Mouse (Mus musculus) midbrain, embryonic 11.5 days (tissue): ENCODE results near the gene Ptpro. TPM values are rescaled to one million over a fixed set of nuclear protein-coding genes. Genes with fewer than 3 reads are reported as not detected.

Experiments
- ATAC-seq: fragments of 200-750 bp; cut with Nextera tagmentation; 2 replicates; pipeline ENCODE4 v1.8.0; 2017; ENCODE audit warnings: moderate TSS enrichment, moderate library complexity; ENCODE audit not compliant: low FRiP score
- DNase-seq: peaks from one replicate; pipeline ENCODE4 v3.0.0; 2015; ENCODE audit warnings: low spot score; ENCODE audit errors: missing footprints
- H3K27ac ChIP-seq: fragments of 300-500 bp; sonication (generic); 2 replicates; pipeline ENCODE4 v1.5.1; 2014; ENCODE audit warnings: low read depth, low read length
- H3K27me3 ChIP-seq: fragments of 300-500 bp; sonication (generic); 2 replicates; pipeline ENCODE4 v1.6.1; 2014; ENCODE audit warnings: mild to moderate bottlenecking, low read length, moderate library complexity, mixed read lengths; ENCODE audit not compliant: control insufficient read depth, insufficient read depth
- H3K36me3 ChIP-seq: fragments of 300-500 bp; sonication (generic); 2 replicates; pipeline ENCODE4 v1.6.1; 2014; ENCODE audit warnings: mild to moderate bottlenecking, low read length, moderate library complexity, mixed read lengths; ENCODE audit not compliant: control insufficient read depth, insufficient read depth
- H3K4me1 ChIP-seq: fragments of 300-500 bp; sonication (generic); 2 replicates; pipeline ENCODE4 v1.6.1; 2014; ENCODE audit warnings: low read length; ENCODE audit not compliant: control insufficient read depth, insufficient read depth
- H3K4me2 ChIP-seq: fragments of 300-500 bp; sonication (generic); 2 replicates; pipeline ENCODE4 v1.6.1; 2014; ENCODE audit warnings: mild to moderate bottlenecking, moderate library complexity
- H3K4me3 ChIP-seq: fragments of 300-500 bp; sonication (generic); 2 replicates; pipeline ENCODE4 v1.5.1; 2014; ENCODE audit warnings: low read depth, low read length
- H3K9ac ChIP-seq: fragments of 300-500 bp; sonication (generic); 2 replicates; pipeline ENCODE4 v1.6.1; 2014; ENCODE audit warnings: low read length
- H3K9me3 ChIP-seq: fragments of 300-500 bp; sonication (generic); 2 replicates; pipeline ENCODE4 v1.6.1; 2016; ENCODE audit warnings: low read length; ENCODE audit not compliant: control insufficient read depth
- WGBS: fragments of 180-500 bp; shearing (Covaris S2); extraction: QIAGEN DNeasy Blood & Tissue Kit; methylation state at CpG from one replicate; pipeline ENCODE4 v1.1.7; 2014; 5-methylcytosine and 5-hydroxymethylcytosine counted together
- polyA plus RNA-seq: library from polyadenylated mRNA; unstranded; fragments of >200 nt; fragmentation: Nextera tagmentation; extraction: Ambion mirVana; gene quantifications from 2 replicates; pipeline ENCODE4 v1.2.1, GENCODE M21; 2014

Gene Ptpro
- polyA plus RNA-seq, 1 experiment from 2014 or later, result 17.5 TPM

GRCm38 (mm10) chr6:137316358-137316757 lies 64.2 kb downstream of the Ptpro start:
- WGBS, result 95% methylated on average over 6 of the region's 6 CpGs
- Histone ChIP-seq H3K36me3 (no peaks in the 10 kb centered on the region), H3K27me3 (no peaks in the 10 kb centered on the region), H3K27ac (no peak overlapping the region), H3K9me3 (no peaks in the 10 kb centered on the region; the same call in 1 of the 2 replicates), H3K4me3 (no peak overlapping the region), H3K4me1 (no peaks in the 10 kb centered on the region), H3K9ac (no peak overlapping the region), H3K4me2 (no peak overlapping the region)
- DNase-seq, result no peak
- no peak for ATAC-seq

GRCm38 (mm10) chr6:137317509-137317908 lies 65.4 kb downstream of the Ptpro start:
- no peaks in the 10 kb centered on the region for H3K9me3 ChIP-seq
- DNase-seq, result no peak
- ATAC-seq, result no peak
- no peaks in the 10 kb centered on the region for H3K27me3 ChIP-seq
- H3K9ac ChIP-seq, result no peak overlapping the region
- H3K4me3 ChIP-seq, result no peak overlapping the region
- no peaks in the 10 kb centered on the region for H3K4me1 ChIP-seq
- no peak overlapping the region for H3K4me2 ChIP-seq
- WGBS, result 88% methylated on average over 6 of the region's 6 CpGs
- no peaks in the 10 kb centered on the region for H3K36me3 ChIP-seq
- no peak overlapping the region for H3K27ac ChIP-seq

- no peaks in the 10 kb centered on the region for H3K36me3 ChIP-seq
- DNase-seq (no peak), ATAC-seq (no peak)
- H3K4me3 ChIP-seq, result no peak overlapping the region
- no peak overlapping the region for H3K27ac ChIP-seq
- H3K9me3 ChIP-seq, result no peaks in the 10 kb centered on the region
- H3K9ac ChIP-seq, result no peak overlapping the region
- 93% methylated on average over 12 of the region's 12 CpGs for WGBS
- no peaks in the 10 kb centered on the region for H3K27me3 ChIP-seq
- no peak overlapping the region for H3K4me2 ChIP-seq
- no peaks in the 10 kb centered on the region for H3K4me1 ChIP-seq
These were observed 66.2 kb downstream of the Ptpro start for GRCm38 (mm10) chr6:137318242-137318861.

GRCm38 (mm10) chr6:137319658-137320057 lies 67.5 kb downstream of the Ptpro start:
- ATAC-seq (no peak), DNase-seq (peak; percentile 35)
- no peaks in the 10 kb centered on the region for H3K36me3 ChIP-seq
- no peak overlapping the region for H3K4me3 ChIP-seq
- H3K4me2 ChIP-seq, result no peak overlapping the region
- H3K9ac ChIP-seq, result no peak overlapping the region
- H3K27me3 ChIP-seq, result no peaks in the 10 kb centered on the region
- H3K27ac ChIP-seq, result no peak overlapping the region
- no peaks in the 10 kb centered on the region for H3K4me1 ChIP-seq
- no peaks in the 10 kb centered on the region for H3K9me3 ChIP-seq
- WGBS, result 6% methylated on average over 1 of the region's 1 CpGs

- WGBS, result 71% methylated on average over 9 of the region's 9 CpGs
- no peak overlapping the region for H3K4me3 ChIP-seq
- no peaks in the 10 kb centered on the region for H3K27me3 ChIP-seq
- no peak overlapping the region for H3K4me2 ChIP-seq
- no peaks in the 10 kb centered on the region for H3K9me3 ChIP-seq
- no peak for DNase-seq
- ATAC-seq, result peak; percentile 40
- no peak overlapping the region for H3K27ac ChIP-seq
- H3K36me3 ChIP-seq, result no peaks in the 10 kb centered on the region
- no peaks in the 10 kb centered on the region for H3K4me1 ChIP-seq
- no peak overlapping the region for H3K9ac ChIP-seq
These were observed 75.6 kb downstream of the Ptpro start for GRCm38 (mm10) chr6:137327718-137328117.

GRCm38 (mm10) chr6:137328228-137328627 lies 76.1 kb downstream of the Ptpro start:
- Histone ChIP-seq H3K9ac (no peak overlapping the region), H3K27ac (no peak overlapping the region), H3K4me2 (no peak overlapping the region), H3K4me3 (no peak overlapping the region), H3K36me3 (no peaks in the 10 kb centered on the region; the same call in 1 of the 2 replicates), H3K27me3 (no peaks in the 10 kb centered on the region), H3K9me3 (no peaks in the 10 kb centered on the region), H3K4me1 (no peaks in the 10 kb centered on the region)
- 73% methylated on average over 4 of the region's 4 CpGs for WGBS
- DNase-seq (no peak), ATAC-seq (no peak)

GRCm38 (mm10) chr6:137330782-137331181 lies 78.7 kb downstream of the Ptpro start:
- Histone ChIP-seq H3K9ac (no peak overlapping the region), H3K27ac (no peak overlapping the region), H3K36me3 (no peaks in the 10 kb centered on the region; the same call in 1 of the 2 replicates), H3K4me3 (no peak overlapping the region), H3K9me3 (no peaks in the 10 kb centered on the region), H3K27me3 (no peaks in the 10 kb centered on the region), H3K4me2 (no peak overlapping the region), H3K4me1 (no peaks in the 10 kb centered on the region)
- 83% methylated on average over 5 of the region's 5 CpGs for WGBS
- ATAC-seq (no peak), DNase-seq (no peak)

- DNase-seq (peak; percentile 12), ATAC-seq (no peak)
- H3K27ac ChIP-seq, result no peak overlapping the region
- no peaks in the 10 kb centered on the region for H3K27me3 ChIP-seq
- WGBS, result 79% methylated on average over 3 of the region's 3 CpGs
- H3K36me3 ChIP-seq, result no peaks in the 10 kb centered on the region; the same call in 1 of the 2 replicates
- no peak overlapping the region for H3K4me3 ChIP-seq
- H3K4me1 ChIP-seq, result peaks cover 2% of the 10 kb centered on the region; the same call in 1 of the 2 replicates
- H3K9ac ChIP-seq, result no peak overlapping the region
- no peak overlapping the region for H3K4me2 ChIP-seq
- no peaks in the 10 kb centered on the region for H3K9me3 ChIP-seq
These were observed 79.7 kb downstream of the Ptpro start for GRCm38 (mm10) chr6:137331826-137332225.

GRCm38 (mm10) chr6:137339071-137339470 lies 87.0 kb downstream of the Ptpro start:
- H3K27me3 ChIP-seq, result no peaks in the 10 kb centered on the region
- 84% methylated on average over 4 of the region's 4 CpGs for WGBS
- no peak overlapping the region for H3K9ac ChIP-seq
- ATAC-seq, result no peak
- no peak overlapping the region for H3K4me2 ChIP-seq
- H3K9me3 ChIP-seq, result no peaks in the 10 kb centered on the region
- no peaks in the 10 kb centered on the region for H3K36me3 ChIP-seq
- no peak overlapping the region for H3K27ac ChIP-seq
- H3K4me1 ChIP-seq, result peaks cover 2% of the 10 kb centered on the region; the same call in 1 of the 2 replicates
- no peak overlapping the region for H3K4me3 ChIP-seq
- peak; percentile 37 for DNase-seq
